8 mouse cellular contexts compared by ENCODE assay signal in the genomic region with DNA sequence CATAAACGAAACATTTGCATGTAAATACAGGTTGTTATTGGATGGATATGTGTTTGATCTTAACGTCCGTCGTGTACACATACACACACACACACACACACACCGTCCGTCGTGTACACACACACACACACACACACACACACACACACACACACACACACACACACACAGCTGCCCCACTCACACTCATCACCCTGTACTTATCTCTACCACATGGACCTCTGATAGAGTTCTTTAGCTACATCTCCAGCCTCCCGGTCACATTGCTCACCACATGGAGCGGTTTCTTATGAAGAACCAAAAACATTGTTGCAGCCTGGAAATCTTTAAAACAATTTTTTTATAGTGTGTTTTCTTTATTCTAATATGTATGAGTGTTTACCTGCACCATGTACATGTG. TPM values are rescaled to one million over a fixed set of nuclear protein-coding genes. Genes with fewer than 3 reads are reported as not detected.
DNase-seq lines count a peak whose midpoint lies in the region; ATAC-seq and TF ChIP-seq lines count a peak whose summit lies in the region.

No protein-coding gene starts in this region.

- 25% methylated on average over 9 of the region's 9 CpGs for WGBS in heart, embryonic 15.5 days
- WGBS in hindbrain, embryonic 15.5 days, result 24% methylated on average over 9 of the region's 9 CpGs
- 41% methylated on average over 9 of the region's 9 CpGs for WGBS in midbrain, embryonic 10.5 days

- TF ChIP-seq POLR2A in bone marrow macrophage, adult 2 months (IDR thresholded peaks at IDR 0.05; ENCODE audit: borderline replicate concordance, low read depth, low read length), result no peak

- DNase-seq in heart, adult 11 months, result no peak
- no peak for DNase-seq in midbrain, embryonic 10.5 days (ENCODE audit: low spot score)
- DNase-seq in right cerebral cortex, postnatal 14 days, result no peak
- DNase-seq in left cerebral cortex, postnatal 10 days (ENCODE audit: extremely low spot score in 1 of 2, low spot score in 2 of 2), result no peak
- DNase-seq in embryo, embryonic 11 days, result no peak

- H3K9me3 ChIP-seq in heart, embryonic 15.5 days (replicated peaks), result no peaks in the 10 kb centered on the region
- H3K9me3 ChIP-seq in hindbrain, embryonic 15.5 days, result no peaks in the 10 kb centered on the region
- H3K9me3 ChIP-seq in midbrain, embryonic 10.5 days (replicated peaks), result no peaks in the 10 kb centered on the region

- peaks cover 20% of the 10 kb centered on the region for H3K4me1 ChIP-seq in heart, embryonic 15.5 days (replicated peaks)
- peaks cover 15% of the 10 kb centered on the region for H3K4me1 ChIP-seq in bone marrow macrophage, adult 2 months (ENCODE audit: control insufficient read depth, insufficient read depth, low read length)
- peaks cover 65% of the 10 kb centered on the region for H3K4me1 ChIP-seq in hindbrain, embryonic 15.5 days (replicated peaks)
- H3K4me1 ChIP-seq in midbrain, embryonic 10.5 days, result peaks cover 54% of the 10 kb centered on the region

- intact Hi-C loops in left cerebral cortex, postnatal 10 days (cut with DNase I), result loop anchor here (5.0 kb wide), 1 partner anchor 68 kb away; the partner anchor contains the start of gene Lemd2

- H3K27ac ChIP-seq in heart, embryonic 15.5 days, result no peak overlapping the region
- H3K27ac ChIP-seq in bone marrow macrophage, adult 2 months (ENCODE audit: insufficient read depth, low read depth, low read length), result no peak overlapping the region
- H3K27ac ChIP-seq in hindbrain, embryonic 15.5 days (replicated peaks), result peak overlapping the region; percentile 88
- H3K27ac ChIP-seq in midbrain, embryonic 10.5 days (replicated peaks), result peak overlapping the region; percentile 96

- no peak for TF ChIP-seq CTCF in bone marrow macrophage, adult 2 months (IDR thresholded peaks at IDR 0.05; ENCODE audit: low read depth, low read length)

- H3K4me2 ChIP-seq in heart, embryonic 15.5 days, result peak overlapping the region; percentile 63
- peak overlapping the region; percentile 58 for H3K4me2 ChIP-seq in hindbrain, embryonic 15.5 days

- no peaks in the 10 kb centered on the region for H3K36me3 ChIP-seq in heart, embryonic 15.5 days
- H3K36me3 ChIP-seq in hindbrain, embryonic 15.5 days, result no peaks in the 10 kb centered on the region
- peaks cover 14% of the 10 kb centered on the region; the same call in 1 of the 2 replicates for H3K36me3 ChIP-seq in midbrain, embryonic 10.5 days

- no peak for ATAC-seq in heart, embryonic 15.5 days (replicated peaks; ENCODE audit: insufficient number of reproducible peaks, insufficient read depth, low FRiP score, low read depth)
- peak; percentile 36 for ATAC-seq in hindbrain, embryonic 15.5 days (ENCODE audit: low FRiP score, low read depth)

- no peaks in the 10 kb centered on the region for H3K27me3 ChIP-seq in heart, embryonic 15.5 days
- no peaks in the 10 kb centered on the region for H3K27me3 ChIP-seq in hindbrain, embryonic 15.5 days
- H3K27me3 ChIP-seq in midbrain, embryonic 10.5 days (ENCODE audit: low read depth, poor library complexity, severe bottlenecking), result peaks cover 16% of the 10 kb centered on the region

- peak overlapping the region; percentile 79 for H3K4me3 ChIP-seq in heart, embryonic 15.5 days
- H3K4me3 ChIP-seq in bone marrow macrophage, adult 2 months (ENCODE audit: insufficient read depth, low read length), result peak overlapping the region; percentile 78
- peak overlapping the region; percentile 54 for H3K4me3 ChIP-seq in hindbrain, embryonic 15.5 days
- H3K4me3 ChIP-seq in midbrain, embryonic 10.5 days, result peak overlapping the region; percentile 76

- no peak overlapping the region; the same call in 1 of the 2 replicates for H3K9ac ChIP-seq in heart, embryonic 15.5 days
- H3K9ac ChIP-seq in hindbrain, embryonic 15.5 days, result 0 out of 2 replicates have a peak overlapping the region, but pooled peaks have one; percentile 29

RNA-seq across cellular contexts. Expression of gene Uqcc2, which starts 0.5 kb away (rescaled TPM):
- 245 and 292 TPM in 2 replicates for polyA plus RNA-seq in heart, embryonic 15.5 days (2015; fragmentation: Nextera tagmentation; extraction: Ambion mirVana)
- polyA plus RNA-seq in bone marrow macrophage, adult 2 months (2012; ENCODE audit: insufficient read depth, insufficient read length, missing spikeins), result 75.5 and 91.6 TPM in 2 replicates
- polyA plus RNA-seq in hindbrain, embryonic 15.5 days (2015; fragmentation: Nextera tagmentation; extraction: Ambion mirVana), result 379 and 389 TPM in 2 replicates
- 404 and 411 TPM in 2 replicates for polyA plus RNA-seq in midbrain, embryonic 10.5 days (2016; fragmentation: Nextera tagmentation; extraction: Ambion mirVana)
- total RNA-seq in left cerebral cortex, postnatal 10 days (2021), result 100 to 1,000 TPM; 177 to 182 TPM

RNA-seq across cellular contexts. Expression of gene Ip6k3, which starts 33.4 kb away (rescaled TPM):
- 0.35 and 0.43 TPM in 2 replicates for polyA plus RNA-seq in heart, embryonic 15.5 days (2015; fragmentation: Nextera tagmentation; extraction: Ambion mirVana)
- polyA plus RNA-seq in bone marrow macrophage, adult 2 months (2012; ENCODE audit: insufficient read depth, insufficient read length, missing spikeins), result not detected in 2 replicates
- polyA plus RNA-seq in hindbrain, embryonic 15.5 days (2015; fragmentation: Nextera tagmentation; extraction: Ambion mirVana), result 0.26 and 0.28 TPM in 2 replicates
- 0.29 TPM in 1 of 2 replicates, not detected in the other for polyA plus RNA-seq in midbrain, embryonic 10.5 days (2016; fragmentation: Nextera tagmentation; extraction: Ambion mirVana)
- under 1 TPM; 0.20 to 0.43 TPM for total RNA-seq in left cerebral cortex, postnatal 10 days (2021)

Comparison
In these comparisons a context has a peak if more than half of its experiments do, and no peak if none do; other contexts are left out.
1. H3K27ac ChIP-seq: peak in hindbrain, embryonic 15.5 days (single experiment) and midbrain, embryonic 10.5 days (single experiment); none in heart, embryonic 15.5 days (single experiment) and bone marrow macrophage, adult 2 months (single experiment).
2. Peak in every context shown above with its lines, with median percentiles within 50 percentile points of each other: H3K4me3 ChIP-seq.